15 mouse cellular contexts compared by ENCODE assay signal in the genomic region with DNA sequence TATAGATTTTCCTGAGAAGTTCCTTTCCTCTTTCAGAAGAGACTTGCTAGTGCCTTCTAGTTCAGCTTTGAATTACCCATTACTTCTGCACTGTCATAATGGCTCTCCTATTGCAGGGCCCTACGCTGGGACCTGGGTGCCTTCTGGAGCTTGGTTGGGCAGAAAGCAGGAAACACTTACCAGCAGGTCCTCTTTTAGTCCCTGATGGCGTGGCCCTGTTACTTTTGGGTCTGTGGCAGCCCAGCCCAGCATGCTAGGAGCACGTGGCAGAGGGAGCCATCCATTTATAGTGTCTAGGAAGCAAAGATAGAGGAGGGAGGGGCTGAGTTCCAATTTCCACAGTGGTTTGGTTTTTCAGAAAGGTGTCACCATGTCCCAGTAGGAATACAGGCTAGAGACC.
"Had no signal": no experiment of that assay in that cellular context is flagged by ENCODE, and none has a peak within 500 bp of the region (broad histone marks: within the 10 kb centered on the region; RNA-seq: fewer than 3 reads in every experiment).

No protein-coding gene starts in this region.

- DNase-seq: kidney, adult 9 months; kidney, postnatal 14 days; kidney, postnatal 4 days; liver; lung, adult 18-20 months; lung, postnatal 10 days; lung, postnatal 36 days; right cerebral cortex, adult 18-20 months; right cerebral cortex, postnatal 14 days; right cerebral cortex, postnatal 4 days; thymus, adult 2 months; thymus, postnatal 14 days; thymus, postnatal 4 days had no signal

- ATAC-seq: liver, embryonic 12.5 days; midbrain, embryonic 15.5 days had no signal
